Mouse (Mus musculus) hindbrain, embryonic 11.5 days (tissue): Measurements from ENCODE around the gene Rnf13. TPM values are rescaled to one million over a fixed set of nuclear protein-coding genes. Genes with fewer than 3 reads are reported as not detected.

Source experiments
- ATAC-seq: fragments of 200-750 bp; cut with Nextera tagmentation; 2 replicates; pipeline ENCODE4 v1.8.0; 2017; ENCODE audit warnings: mild to moderate bottlenecking, moderate TSS enrichment, moderate library complexity; ENCODE audit not compliant: low FRiP score
- DNase-seq: peaks from one replicate; pipeline ENCODE4 v3.0.0-alpha.2; 2015; ENCODE audit warnings: low spot score
- H3K27ac ChIP-seq: fragments of 300-500 bp; sonication (generic); 2 replicates; pipeline ENCODE4 v1.5.1; 2014; ENCODE audit warnings: mild to moderate bottlenecking, low read depth, low read length
- H3K27me3 ChIP-seq: fragments of 300-500 bp; sonication (generic); 2 replicates; pipeline ENCODE4 v1.6.1; 2014; ENCODE audit warnings: mild to moderate bottlenecking, low read length, moderate library complexity, mixed read lengths; ENCODE audit not compliant: control insufficient read depth, insufficient read depth
- H3K36me3 ChIP-seq: fragments of 300-500 bp; sonication (generic); 2 replicates; pipeline ENCODE4 v1.6.1; 2014; ENCODE audit warnings: mild to moderate bottlenecking, low read length, moderate library complexity, mixed read lengths; ENCODE audit not compliant: control insufficient read depth, insufficient read depth
- H3K4me1 ChIP-seq: fragments of 300-500 bp; sonication (generic); replicated peaks from 2 replicates; pipeline ENCODE4 v1.6.1; 2014; ENCODE audit warnings: low read length, mixed read lengths; ENCODE audit not compliant: control insufficient read depth, insufficient read depth
- H3K4me2 ChIP-seq: fragments of 300-500 bp; sonication (generic); replicated peaks from 2 replicates; pipeline ENCODE4 v1.6.1; 2014; ENCODE audit warnings: mild to moderate bottlenecking, low read depth, low read length
- H3K4me3 ChIP-seq: fragments of 300-500 bp; sonication (generic); 2 replicates; pipeline ENCODE4 v1.5.1; 2014; ENCODE audit warnings: low read depth, low read length
- H3K9ac ChIP-seq: fragments of 300-500 bp; sonication (generic); 2 replicates; pipeline ENCODE4 v1.6.1; 2014; ENCODE audit warnings: low read depth, low read length
- H3K9me3 ChIP-seq: fragments of 300-500 bp; sonication (generic); 2 replicates; pipeline ENCODE4 v1.6.1; 2016; ENCODE audit warnings: low read length; ENCODE audit not compliant: control insufficient read depth
- WGBS: fragments of 180-500 bp; shearing (Covaris S2); extraction: QIAGEN DNeasy Blood & Tissue Kit; methylation state at CpG from one replicate; pipeline ENCODE4 v1.1.7; 2014; 5-methylcytosine and 5-hydroxymethylcytosine counted together
- polyA plus RNA-seq: library from polyadenylated mRNA; unstranded; fragments of >200 nt; fragmentation: Nextera tagmentation; extraction: Ambion mirVana; gene quantifications from 2 replicates; pipeline ENCODE4 v1.2.1, GENCODE M21; 2014

The Rnf13 gene
- polyA plus RNA-seq, 1 experiment from 2014 or later = 58.3 TPM

DNA sequence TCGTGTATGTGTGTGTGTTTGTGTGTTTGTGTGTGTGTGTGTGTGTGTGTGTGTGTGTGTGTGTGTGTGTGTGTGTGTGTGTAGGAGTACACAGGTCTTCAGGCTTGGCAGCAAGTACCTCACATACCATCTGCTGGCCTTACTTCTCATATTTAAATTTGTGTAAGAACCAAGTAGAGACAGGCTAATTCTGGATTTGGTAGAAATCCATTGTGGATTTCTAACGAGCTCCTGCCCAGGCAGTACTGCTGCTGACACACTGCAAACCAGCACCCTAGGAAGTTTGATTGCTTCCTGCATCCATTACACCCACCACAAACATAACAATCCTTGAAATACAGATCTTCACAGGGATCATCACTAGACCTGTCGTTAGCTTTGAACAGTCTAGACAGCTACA, 147.1 kb downstream of the Rnf13 start:
- DNase-seq = no peak
- 87% methylated on average over 3 of the region's 3 CpGs for WGBS

More for the DNA sequence above, 147.1 kb downstream of the Rnf13 start:
- ATAC-seq = no peak
- Histone ChIP-seq H3K36me3 (no peaks in the 10 kb centered on the region), H3K4me2 (no peak overlapping the region), H3K4me1 (no peaks in the 10 kb centered on the region), H3K9me3 (no peaks in the 10 kb centered on the region), H3K27me3 (no peaks in the 10 kb centered on the region), H3K27ac (no peak overlapping the region), H3K4me3 (no peak overlapping the region), H3K9ac (no peak overlapping the region)

Other genes with a start within 250 kb of the Rnf13 start
- gene Wwtr1, start 160.2 kb upstream of the Rnf13 start, polyA plus RNA-seq = 10.0 and 15.6 TPM in 2 replicates
- 101 and 110 TPM in 2 replicates for gene Commd2, start 84.3 kb upstream of the Rnf13 start, polyA plus RNA-seq
- gene Ankub1, start 43.3 kb upstream of the Rnf13 start, polyA plus RNA-seq = 0.08 and 0.20 TPM in 2 replicates
- 305 and 329 TPM in 2 replicates for gene Pfn2, start 112.0 kb downstream of the Rnf13 start, polyA plus RNA-seq